Mouse (Mus musculus): ENCODE data around the gene Atp6v1c2. TPM values are rescaled to one million over a fixed set of nuclear protein-coding genes. Genes with fewer than 3 reads are reported as not detected.

Atp6v1c2 gene
- polyA plus RNA-seq, 1 experiment from 2014 or later: not detected

GRCm38 (mm10) chr12:17324549-17325470 lies 4.3 kb downstream of the Atp6v1c2 start:
- Histone ChIP-seq H3K27ac (replicated peaks) (no peak overlapping the region), H3K4me1 (replicated peaks) (peaks cover 6% of the 10 kb centered on the region; the same call in 1 of the 2 replicates), H3K27me3 (peaks cover 51% of the 10 kb centered on the region), H3K36me3 (replicated peaks) (no peaks in the 10 kb centered on the region), H3K9ac (no peak overlapping the region), H3K4me2 (peak overlapping the region; percentile 62), H3K4me3 (replicated peaks) (peak overlapping the region; percentile 37), H3K9me3 (replicated peaks) (no peaks in the 10 kb centered on the region)
- no peak for ATAC-seq (ENCODE audit: insufficient read depth)
- 3% methylated on average over 51 of the region's 51 CpGs for WGBS (ENCODE audit: insufficient replicate concordance)

GRCm38 (mm10) chr12:17318453-17318852 lies 10.7 kb downstream of the Atp6v1c2 start:
- Histone ChIP-seq H3K36me3 (replicated peaks) (no peaks in the 10 kb centered on the region), H3K27me3 (peaks cover 17% of the 10 kb centered on the region), H3K27ac (replicated peaks) (no peak overlapping the region), H3K9me3 (replicated peaks) (no peaks in the 10 kb centered on the region), H3K9ac (no peak overlapping the region), H3K4me2 (no peak overlapping the region), H3K4me3 (replicated peaks) (no peak overlapping the region), H3K4me1 (replicated peaks) (no peaks in the 10 kb centered on the region)
- ATAC-seq (ENCODE audit: insufficient read depth): no peak
- WGBS (ENCODE audit: insufficient replicate concordance): 62% methylated on average over 3 of the region's 3 CpGs

GRCm38 (mm10) chr12:17317970-17318369 lies 11.2 kb downstream of the Atp6v1c2 start:
- H3K27me3 ChIP-seq: peaks cover 12% of the 10 kb centered on the region
- no peak overlapping the region for H3K4me2 ChIP-seq
- no peaks in the 10 kb centered on the region for H3K4me1 ChIP-seq (replicated peaks)
- no peak for ATAC-seq (ENCODE audit: insufficient read depth)
- 50% methylated on average over 4 of the region's 4 CpGs for WGBS (ENCODE audit: insufficient replicate concordance)
- no peak overlapping the region for H3K4me3 ChIP-seq (replicated peaks)
- no peaks in the 10 kb centered on the region for H3K36me3 ChIP-seq (replicated peaks)
- no peak overlapping the region for H3K9ac ChIP-seq
- no peaks in the 10 kb centered on the region for H3K9me3 ChIP-seq (replicated peaks)
- H3K27ac ChIP-seq (replicated peaks): no peak overlapping the region

GRCm38 (mm10) chr12:17316096-17316495 lies 13.1 kb downstream of the Atp6v1c2 start:
- ATAC-seq (ENCODE audit: insufficient read depth): no peak
- no peak overlapping the region for H3K27ac ChIP-seq (replicated peaks)
- 64% methylated on average over 5 of the region's 5 CpGs for WGBS (ENCODE audit: insufficient replicate concordance)

GRCm38 (mm10) chr12:17310852-17311839 lies 18.0 kb downstream of the Atp6v1c2 start:
- no peak overlapping the region for H3K9ac ChIP-seq
- no peaks in the 10 kb centered on the region for H3K9me3 ChIP-seq (replicated peaks)
- H3K27ac ChIP-seq (replicated peaks): no peak overlapping the region
- ATAC-seq (ENCODE audit: insufficient read depth): no peak
- WGBS (ENCODE audit: insufficient replicate concordance): 62% methylated on average over 16 of the region's 16 CpGs
- H3K4me3 ChIP-seq (replicated peaks): no peak overlapping the region
- no peaks in the 10 kb centered on the region for H3K36me3 ChIP-seq (replicated peaks)
- H3K27me3 ChIP-seq: no peaks in the 10 kb centered on the region
- no peaks in the 10 kb centered on the region for H3K4me1 ChIP-seq (replicated peaks)
- no peak overlapping the region for H3K4me2 ChIP-seq

More at GRCm38 (mm10) chr12:17316096-17316495, 13.1 kb downstream of the Atp6v1c2 start:
- H3K9me3 ChIP-seq (replicated peaks): no peaks in the 10 kb centered on the region
- no peak overlapping the region for H3K4me3 ChIP-seq (replicated peaks)
- no peaks in the 10 kb centered on the region for H3K4me1 ChIP-seq (replicated peaks)
- no peak overlapping the region for H3K9ac ChIP-seq
- no peak overlapping the region for H3K4me2 ChIP-seq
- no peaks in the 10 kb centered on the region for H3K36me3 ChIP-seq (replicated peaks)
- no peaks in the 10 kb centered on the region for H3K27me3 ChIP-seq

GRCm38 (mm10) chr12:17308246-17308645 lies 20.9 kb downstream of the Atp6v1c2 start:
- Histone ChIP-seq H3K27me3 (no peaks in the 10 kb centered on the region), H3K4me2 (no peak overlapping the region), H3K9me3 (replicated peaks) (no peaks in the 10 kb centered on the region), H3K9ac (no peak overlapping the region), H3K36me3 (replicated peaks) (no peaks in the 10 kb centered on the region), H3K4me1 (replicated peaks) (no peaks in the 10 kb centered on the region), H3K27ac (replicated peaks) (no peak overlapping the region), H3K4me3 (replicated peaks) (no peak overlapping the region)
- WGBS (ENCODE audit: insufficient replicate concordance): 37% methylated on average over 4 of the region's 4 CpGs
- ATAC-seq (ENCODE audit: insufficient read depth): no peak

- WGBS (ENCODE audit: insufficient replicate concordance): 70% methylated on average over 7 of the region's 7 CpGs
- Histone ChIP-seq H3K4me1 (replicated peaks) (no peaks in the 10 kb centered on the region), H3K36me3 (replicated peaks) (no peaks in the 10 kb centered on the region), H3K4me2 (no peak overlapping the region), H3K9me3 (replicated peaks) (no peaks in the 10 kb centered on the region), H3K27ac (replicated peaks) (no peak overlapping the region), H3K4me3 (replicated peaks) (no peak overlapping the region), H3K9ac (no peak overlapping the region), H3K27me3 (no peaks in the 10 kb centered on the region)
- ATAC-seq (ENCODE audit: insufficient read depth): no peak
Observed at GRCm38 (mm10) chr12:17305445-17305844, 23.7 kb downstream of the Atp6v1c2 start.

- WGBS (ENCODE audit: insufficient replicate concordance): 63% methylated on average over 1 of the region's 1 CpGs
- Histone ChIP-seq H3K4me3 (replicated peaks) (no peak overlapping the region), H3K9ac (no peak overlapping the region), H3K4me1 (replicated peaks) (no peaks in the 10 kb centered on the region), H3K36me3 (replicated peaks) (no peaks in the 10 kb centered on the region), H3K27me3 (no peaks in the 10 kb centered on the region), H3K27ac (replicated peaks) (no peak overlapping the region), H3K4me2 (no peak overlapping the region), H3K9me3 (replicated peaks) (no peaks in the 10 kb centered on the region)
- ATAC-seq (ENCODE audit: insufficient read depth): no peak
Observed at GRCm38 (mm10) chr12:17299902-17300301, 29.3 kb downstream of the Atp6v1c2 start.

- Histone ChIP-seq H3K27ac (replicated peaks) (no peak overlapping the region), H3K4me2 (no peak overlapping the region), H3K4me1 (replicated peaks) (no peaks in the 10 kb centered on the region), H3K9ac (no peak overlapping the region), H3K4me3 (replicated peaks) (no peak overlapping the region), H3K9me3 (replicated peaks) (no peaks in the 10 kb centered on the region), H3K36me3 (replicated peaks) (no peaks in the 10 kb centered on the region), H3K27me3 (no peaks in the 10 kb centered on the region)
- WGBS (ENCODE audit: insufficient replicate concordance): 42% methylated on average over 2 of the region's 2 CpGs
- no peak for ATAC-seq (ENCODE audit: insufficient read depth)
Observed at GRCm38 (mm10) chr12:17296899-17297298, 32.3 kb downstream of the Atp6v1c2 start.

- Histone ChIP-seq H3K27ac (replicated peaks) (no peak overlapping the region), H3K9ac (no peak overlapping the region), H3K9me3 (replicated peaks) (no peaks in the 10 kb centered on the region), H3K4me2 (no peak overlapping the region), H3K4me3 (replicated peaks) (no peak overlapping the region), H3K36me3 (replicated peaks) (no peaks in the 10 kb centered on the region), H3K27me3 (no peaks in the 10 kb centered on the region), H3K4me1 (replicated peaks) (no peaks in the 10 kb centered on the region)
- 41% methylated on average over 4 of the region's 4 CpGs for WGBS (ENCODE audit: insufficient replicate concordance)
- ATAC-seq (ENCODE audit: insufficient read depth): no peak
Observed at GRCm38 (mm10) chr12:17290569-17290968, 38.6 kb downstream of the Atp6v1c2 start.

GRCm38 (mm10) chr12:17289913-17290312 lies 39.2 kb downstream of the Atp6v1c2 start:
- H3K9ac ChIP-seq: no peak overlapping the region
- H3K9me3 ChIP-seq (replicated peaks): no peaks in the 10 kb centered on the region
- H3K27me3 ChIP-seq: no peaks in the 10 kb centered on the region
- H3K4me3 ChIP-seq (replicated peaks): no peak overlapping the region
- ATAC-seq (ENCODE audit: insufficient read depth): no peak
- no peak overlapping the region for H3K27ac ChIP-seq (replicated peaks)
- WGBS (ENCODE audit: insufficient replicate concordance): 47% methylated on average over 2 of the region's 2 CpGs
- peaks cover 4% of the 10 kb centered on the region for H3K36me3 ChIP-seq (replicated peaks)
- no peaks in the 10 kb centered on the region for H3K4me1 ChIP-seq (replicated peaks)
- H3K4me2 ChIP-seq: no peak overlapping the region
